Mouse (Mus musculus): ENCODE results near the gene Sipa1l1.
A peak's percentile ranks its signal among the peaks of the same experiment; 100 is the strongest.
"Not testable (repeated sequence)": the region's sequence is repeated elsewhere in the genome, so short reads cannot be mapped to it uniquely, and the experiment has no call there.

The Sipa1l1 gene

DNA sequence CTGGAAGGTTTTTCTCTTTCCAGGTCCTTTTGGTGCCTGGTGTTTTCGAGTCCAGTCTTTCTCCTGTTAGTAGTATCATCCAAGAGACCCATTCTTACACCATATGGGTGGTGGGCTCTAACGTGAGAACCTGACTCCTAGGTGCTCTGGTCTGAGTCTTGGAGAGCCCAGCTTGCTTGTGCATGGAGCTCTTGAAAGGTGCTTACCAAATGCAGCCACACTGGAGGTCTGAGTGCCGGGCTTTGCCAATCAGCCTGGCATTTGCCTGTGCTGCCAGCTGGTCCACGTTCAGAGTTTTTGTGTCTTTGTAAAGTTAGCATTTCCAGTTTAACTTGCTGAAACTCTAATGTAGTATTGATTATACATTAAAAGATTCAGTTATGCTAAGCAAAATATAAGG, 9.5 kb downstream of the Sipa1l1 start:
- DNase-seq: no peak

GRCm38 (mm10) chr12:82179626-82180025, 10.5 kb downstream of the Sipa1l1 start:
- DNase-seq: no peak

DNA sequence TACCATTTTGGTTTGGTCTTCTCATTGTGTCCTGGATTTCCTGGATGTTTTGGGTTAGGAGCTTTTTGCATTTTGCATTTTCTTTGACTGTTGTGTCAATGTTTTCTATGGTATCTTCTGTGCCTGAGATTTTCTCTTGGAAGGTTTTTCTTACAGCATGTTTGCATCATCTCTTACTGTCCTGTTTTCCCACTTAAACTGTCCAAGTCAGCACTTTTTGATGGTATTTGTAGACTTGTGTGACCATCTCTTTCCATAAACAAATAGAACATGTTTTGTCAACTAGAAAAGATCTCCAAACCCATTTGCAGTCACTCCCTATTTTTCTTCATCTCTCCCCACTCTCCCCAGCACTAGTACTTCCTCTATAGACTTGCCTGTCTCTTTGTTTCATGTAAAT, 17.0 kb downstream of the Sipa1l1 start:
- DNase-seq: not testable (repeated sequence)

- no peak for DNase-seq
Measured at GRCm38 (mm10) chr12:82186740-82187139, 17.6 kb downstream of the Sipa1l1 start.

- DNase-seq: no peak
Measured at GRCm38 (mm10) chr12:82187178-82187839, 18.2 kb downstream of the Sipa1l1 start.

DNA sequence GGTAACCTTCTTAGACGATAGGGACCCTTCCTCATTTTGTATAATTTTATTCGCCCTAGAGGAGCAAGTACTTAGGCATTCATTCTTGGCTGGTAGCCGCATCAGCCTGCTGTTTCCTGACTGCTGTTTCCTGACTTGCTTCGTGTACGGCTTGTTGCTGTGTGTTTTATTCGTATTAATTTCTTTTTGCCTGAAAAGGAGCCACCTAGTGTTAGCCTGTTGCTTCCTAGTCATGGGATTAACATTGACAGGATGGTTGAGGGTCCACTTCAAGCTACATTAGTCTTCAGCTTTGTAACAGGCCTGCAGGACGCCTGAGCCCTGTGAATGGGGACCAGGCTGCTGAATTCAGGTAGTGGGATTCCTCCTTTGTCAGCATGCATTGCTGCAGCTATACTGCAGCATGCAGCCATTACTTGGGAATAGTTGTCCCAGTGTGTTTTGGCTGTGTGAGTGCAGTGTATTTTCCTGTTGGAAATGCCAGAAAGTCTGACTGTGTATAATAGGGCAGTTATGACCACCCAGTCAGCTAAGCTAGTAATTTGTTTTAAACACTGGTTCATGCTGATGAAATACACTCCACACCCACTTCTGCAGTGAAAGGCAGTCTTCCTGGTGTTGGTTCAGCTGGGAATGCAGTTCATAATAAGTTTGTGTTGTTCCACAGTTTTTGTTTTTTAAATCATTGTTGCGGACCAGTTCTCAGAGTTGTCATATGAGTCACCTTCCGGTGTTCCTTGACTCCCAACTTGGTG, 19.4 kb downstream of the Sipa1l1 start:
- no peak for DNase-seq

- DNase-seq: peak; percentile 52
Measured at GRCm38 (mm10) chr12:82189076-82189675, 20.1 kb downstream of the Sipa1l1 start.

DNA sequence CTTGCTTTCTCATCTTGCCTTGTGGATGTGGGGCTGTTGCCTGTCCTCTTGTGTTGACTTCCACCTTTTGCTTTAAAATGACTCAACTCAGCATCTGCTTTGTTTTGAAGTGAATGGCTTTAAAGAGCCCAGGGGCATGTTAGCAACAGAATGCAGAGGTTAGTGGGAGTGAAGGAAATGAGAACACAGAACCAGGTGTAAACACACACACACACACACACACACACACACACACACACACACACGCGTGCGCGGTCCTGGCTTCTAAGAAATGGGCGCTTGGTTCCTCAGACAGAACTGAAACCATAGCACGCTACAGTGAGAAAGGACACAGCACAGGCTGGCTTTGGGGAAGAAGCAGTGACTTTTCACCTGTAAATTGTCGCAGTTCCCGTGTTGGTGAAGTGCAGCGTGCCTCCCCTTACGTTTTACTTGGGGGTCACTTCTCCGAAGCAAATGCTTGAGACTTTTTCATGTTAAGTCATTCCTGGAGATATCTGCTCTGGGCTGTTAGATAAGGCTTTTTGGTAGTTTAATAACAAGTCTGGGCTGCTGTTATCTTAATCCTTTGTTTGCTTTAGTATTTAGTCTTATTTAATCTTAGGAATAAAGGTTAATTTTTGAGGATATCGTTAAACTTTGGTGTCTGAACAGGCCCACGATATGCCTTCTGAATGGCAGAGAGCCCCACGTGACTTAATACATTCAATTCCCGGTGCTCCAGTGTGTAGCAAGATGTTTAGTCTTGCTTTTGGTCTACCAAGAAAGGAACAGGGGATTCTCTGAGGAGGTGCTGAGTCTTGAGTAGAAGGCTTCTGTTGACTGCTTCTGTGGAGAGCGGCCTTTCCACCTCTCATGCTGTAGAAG, 20.8 kb downstream of the Sipa1l1 start:
- no peak for DNase-seq

DNA sequence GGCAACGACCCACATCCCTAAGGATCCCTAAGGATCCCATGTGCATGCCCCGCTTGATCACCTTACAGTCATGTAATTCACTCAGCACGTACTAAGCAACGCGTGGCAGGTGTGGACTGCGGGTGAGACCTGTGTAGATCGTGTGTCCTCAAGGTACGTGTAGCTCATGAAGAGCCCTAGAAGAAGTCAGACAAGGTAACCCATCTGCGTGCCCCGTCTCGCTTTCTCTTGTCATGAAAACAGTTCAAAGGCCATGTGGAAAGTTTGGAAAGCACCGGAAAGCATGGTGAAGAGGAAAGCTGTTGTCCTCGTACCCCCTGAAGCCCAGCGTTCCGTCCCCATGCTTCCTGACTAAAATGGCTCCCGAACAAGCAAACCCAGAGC, 21.5 kb downstream of the Sipa1l1 start:
- DNase-seq: no peak

- DNase-seq: no peak
Measured at GRCm38 (mm10) chr12:82191686-82192085, 22.6 kb downstream of the Sipa1l1 start.

- DNase-seq: no peak
Measured at GRCm38 (mm10) chr12:82192641-82193054, 23.5 kb downstream of the Sipa1l1 start.

DNA sequence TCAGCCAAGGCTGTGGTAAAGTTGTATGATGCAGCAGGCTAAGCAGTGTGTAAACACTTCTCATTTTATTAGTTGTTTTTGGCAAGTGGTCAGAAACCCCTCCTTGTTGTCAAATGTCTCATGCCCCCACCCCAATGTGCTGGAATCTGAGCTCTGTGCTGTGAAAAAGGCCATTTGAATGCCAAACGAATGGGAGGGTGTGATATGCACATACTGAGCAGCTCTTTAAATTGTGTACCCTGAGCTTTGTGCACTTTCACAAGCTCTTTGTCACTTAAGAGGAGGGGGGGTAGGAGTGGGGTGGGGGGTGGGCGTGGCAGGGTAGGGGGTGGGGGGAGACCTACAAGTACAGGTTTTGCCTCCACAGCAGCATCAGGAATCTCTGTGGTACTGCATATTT, 24.4 kb downstream of the Sipa1l1 start:
- DNase-seq: no peak

DNA sequence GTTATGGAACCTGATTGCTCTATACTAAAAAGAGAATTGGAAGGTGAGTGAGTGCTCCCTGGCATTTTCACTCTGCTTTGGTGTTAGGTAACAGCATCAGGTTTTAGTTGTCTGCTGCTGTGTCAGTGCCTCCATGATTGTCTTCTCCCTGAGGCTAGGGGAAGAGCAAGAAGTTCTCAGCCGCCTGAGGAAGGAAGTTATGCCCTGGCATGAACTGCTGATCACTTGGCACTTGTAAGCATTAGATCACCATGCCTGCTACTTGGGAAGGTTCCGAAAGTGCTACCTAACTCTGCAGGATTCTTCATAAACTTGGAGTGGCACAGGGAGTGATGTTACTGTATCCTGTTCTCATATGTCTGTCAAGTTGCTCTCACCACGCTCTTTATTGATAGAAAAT, 25.8 kb downstream of the Sipa1l1 start:
- no peak for DNase-seq

DNA sequence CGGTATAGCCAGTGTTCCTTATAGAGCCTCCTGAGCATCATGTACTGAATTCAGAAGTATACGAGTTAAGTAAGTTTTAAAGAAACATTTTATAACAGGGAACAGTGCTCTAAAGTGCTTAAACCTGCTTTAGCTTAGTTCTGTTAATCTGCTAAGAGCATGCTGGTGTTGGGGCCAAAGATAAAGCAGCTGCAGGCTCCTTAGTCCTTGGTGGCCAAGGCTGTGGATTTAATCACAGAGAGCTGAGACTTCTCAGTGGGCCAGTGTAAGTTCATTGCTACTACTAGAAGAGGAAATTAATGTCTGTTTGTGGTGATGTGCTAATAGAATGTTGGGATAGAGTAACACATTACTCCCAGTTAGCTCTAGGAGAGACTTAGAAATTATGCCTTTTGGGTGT, 27.1 kb downstream of the Sipa1l1 start:
- no peak for DNase-seq

GRCm38 (mm10) chr12:82196615-82197146, 27.6 kb downstream of the Sipa1l1 start:
- DNase-seq: no peak

GRCm38 (mm10) chr12:82197207-82197606, 28.1 kb downstream of the Sipa1l1 start:
- no peak for DNase-seq

DNA sequence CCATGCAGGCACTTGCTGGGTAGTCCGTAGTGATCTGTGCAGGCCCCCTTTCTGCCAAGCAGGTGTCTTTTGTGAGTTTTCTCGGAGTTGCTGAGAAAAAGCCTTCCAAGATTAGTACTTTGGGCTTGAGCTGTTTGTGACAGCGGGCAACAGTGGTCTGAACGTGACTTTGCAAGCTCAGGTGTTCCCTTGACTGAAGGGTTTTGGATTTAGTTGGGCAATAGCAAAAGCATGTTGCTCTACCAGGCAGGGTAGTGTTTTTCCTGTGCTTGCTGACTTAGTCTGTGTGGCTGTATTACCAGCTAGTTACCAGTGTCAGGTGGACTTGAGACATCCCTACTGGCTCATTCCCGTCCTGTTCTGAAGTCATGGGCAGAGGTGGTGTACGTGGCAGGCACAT, 30.2 kb downstream of the Sipa1l1 start:
- DNase-seq: no peak

- DNase-seq: no peak
Measured at GRCm38 (mm10) chr12:82204106-82204505, 35.0 kb downstream of the Sipa1l1 start.

DNA sequence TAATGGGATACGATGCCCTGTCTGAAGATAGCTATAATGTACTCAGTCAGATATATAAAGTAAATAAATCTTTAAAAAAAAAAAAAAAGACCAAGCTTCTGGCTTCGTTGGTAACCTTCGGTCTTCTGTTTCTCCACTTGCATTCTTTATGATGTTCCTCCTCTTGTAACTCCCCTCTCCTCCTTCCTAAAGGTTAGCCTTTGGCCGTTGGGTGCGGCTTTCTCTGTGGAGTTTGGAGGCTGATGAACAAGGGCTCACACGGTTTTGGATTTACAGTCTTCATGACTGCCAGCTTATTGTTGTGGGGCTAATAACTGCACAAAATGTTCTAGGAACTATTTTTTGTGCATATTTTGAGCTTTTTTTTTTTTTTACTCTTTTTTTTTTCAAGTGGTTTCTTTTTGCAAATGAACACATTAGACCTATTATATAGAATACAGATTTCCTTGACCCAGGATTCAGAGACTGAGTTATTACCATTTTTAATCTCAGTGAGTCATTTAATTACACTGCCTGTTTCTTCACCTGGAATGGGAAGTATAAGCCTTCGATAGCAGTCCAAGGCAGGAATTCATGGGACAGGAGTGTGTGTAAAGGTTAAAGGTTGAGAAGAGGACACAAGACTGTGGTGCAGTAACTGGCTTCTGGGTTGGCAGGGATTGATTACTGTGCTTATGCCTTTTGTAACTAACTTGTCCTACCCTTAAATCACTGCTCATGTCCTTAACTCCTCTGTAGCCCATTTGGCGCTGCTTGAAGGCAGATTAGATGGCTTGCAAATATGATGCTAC, 37.9 kb downstream of the Sipa1l1 start:
- DNase-seq: no peak

DNA sequence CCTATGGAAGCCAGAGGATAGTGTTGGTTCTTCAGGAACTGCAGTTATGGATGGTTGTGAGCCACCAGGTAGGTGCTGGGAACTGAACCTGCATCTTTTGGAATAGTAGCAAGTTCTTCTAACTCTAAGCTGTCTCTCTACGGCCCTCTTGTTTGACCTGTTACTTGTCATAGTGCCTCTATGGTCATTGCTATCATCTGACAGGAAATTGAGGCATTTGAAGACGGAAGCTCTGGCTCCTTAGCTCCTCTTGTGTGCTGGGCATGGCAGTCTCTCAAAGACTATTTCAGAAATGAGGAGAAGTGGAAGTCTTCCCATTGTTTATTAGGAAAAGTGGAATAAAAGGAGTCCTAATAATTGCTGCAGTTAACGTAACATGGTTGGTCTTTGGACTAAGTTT, 38.9 kb downstream of the Sipa1l1 start:
- DNase-seq: no peak

GRCm38 (mm10) chr12:82208611-82209010, 39.5 kb downstream of the Sipa1l1 start:
- no peak for DNase-seq

DNA sequence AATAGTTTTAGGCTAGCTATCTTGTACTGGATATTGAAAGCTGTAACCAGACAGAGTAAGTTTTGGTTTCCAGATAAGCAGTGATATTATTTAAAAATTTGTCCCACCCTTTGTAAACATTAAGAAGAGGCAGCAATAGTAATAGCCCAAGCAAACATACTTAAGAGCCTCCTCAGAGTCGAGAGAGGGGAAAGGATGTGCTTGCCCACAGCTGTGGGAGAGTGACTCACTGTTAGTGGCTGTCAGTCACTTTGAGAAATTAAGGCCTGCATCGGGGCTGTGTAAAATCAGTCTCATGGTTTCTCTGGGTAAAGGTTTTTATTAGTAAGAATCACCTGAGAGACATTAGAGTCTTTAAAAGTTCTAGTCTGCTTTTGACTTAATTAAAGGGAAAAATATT, 40.6 kb downstream of the Sipa1l1 start:
- DNase-seq: no peak

Measured in embryo, embryonic 11 days (tissue).